Mouse (Mus musculus) frontal cortex, postnatal 36 days (tissue): ENCODE measurements around the gene Cachd1.

Experiments used
- DNase-seq, 2 experiments: peaks; one replicate each; pipeline ENCODE4 v3.0.0; 2022; ENCODE audit warnings: low spot score in 2 of 2

The Cachd1 gene

DNA sequence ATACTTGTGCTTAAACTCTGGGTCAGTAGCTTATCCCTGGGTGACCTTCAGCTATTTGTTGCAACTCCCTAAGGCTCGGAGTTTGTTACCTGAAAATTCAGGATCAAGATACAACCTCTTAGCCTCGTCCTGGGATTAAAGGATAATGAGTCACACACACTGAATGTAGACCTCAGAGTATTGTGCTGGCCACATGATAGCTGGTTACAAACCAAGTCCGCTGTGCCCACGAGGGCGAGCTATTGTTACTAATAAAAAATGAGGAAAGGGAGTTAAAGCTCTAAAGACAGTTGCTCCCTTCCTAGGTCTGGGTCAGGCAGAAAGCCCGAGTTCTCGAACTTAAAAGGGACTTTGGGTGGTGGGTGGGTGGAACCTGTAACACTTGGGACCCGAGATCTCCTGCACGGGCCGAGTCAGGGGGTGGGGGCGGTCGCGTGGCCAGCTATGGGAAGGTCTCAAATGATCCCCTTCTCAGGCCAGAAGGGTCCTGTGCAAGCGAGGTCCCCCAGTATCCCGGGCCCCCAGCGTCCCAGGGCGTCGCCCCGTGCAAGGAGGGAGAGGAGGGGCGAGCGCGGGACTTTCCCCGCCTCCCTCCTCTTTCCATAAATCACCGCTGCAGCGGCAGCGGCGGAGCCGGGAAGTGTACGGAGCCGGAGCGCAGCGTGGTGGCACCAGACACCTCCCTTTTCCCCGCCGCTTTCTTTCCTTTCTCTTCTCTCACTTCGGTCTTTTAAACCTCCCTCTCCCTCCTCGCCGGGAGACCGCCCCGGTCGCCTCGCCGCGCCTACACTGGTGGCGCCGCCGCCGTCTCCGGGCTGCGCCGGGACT, at the start of gene Cachd1:
Cachd1 (plus strand) TSS at position 633 of the 828 bp plus-strand sequence.
- DNase-seq: peak; percentile 58 to 64

DNA sequence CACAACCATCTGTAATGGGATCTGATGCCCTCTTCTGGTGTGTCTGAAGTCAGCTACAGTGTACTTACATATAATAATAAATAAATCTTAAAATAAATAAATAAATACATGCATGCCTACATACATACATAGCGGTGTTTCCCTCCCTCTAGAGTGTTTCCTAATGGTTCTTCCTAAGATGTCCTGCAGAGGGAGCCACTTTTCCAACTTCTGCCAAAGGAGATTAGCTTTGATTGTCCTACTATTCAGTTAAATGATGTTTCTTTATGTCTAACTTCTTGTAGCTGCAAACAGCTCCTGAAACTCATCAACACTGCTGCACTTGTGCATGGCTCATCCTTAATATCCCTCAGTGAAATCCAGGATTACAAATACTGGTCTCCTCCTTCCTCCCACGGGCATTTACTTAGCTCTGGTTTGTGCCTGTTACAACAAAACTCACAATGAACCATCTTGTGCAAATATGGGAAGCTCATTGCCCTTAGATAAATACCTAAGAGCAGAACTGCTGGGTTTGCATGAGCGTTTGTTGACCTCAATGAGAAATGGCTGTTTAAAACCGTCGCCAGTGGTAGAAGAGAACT, 47.5 kb upstream of the Cachd1 start:
- DNase-seq: peak in 1 of 2 experiments; percentile 13

DNA sequence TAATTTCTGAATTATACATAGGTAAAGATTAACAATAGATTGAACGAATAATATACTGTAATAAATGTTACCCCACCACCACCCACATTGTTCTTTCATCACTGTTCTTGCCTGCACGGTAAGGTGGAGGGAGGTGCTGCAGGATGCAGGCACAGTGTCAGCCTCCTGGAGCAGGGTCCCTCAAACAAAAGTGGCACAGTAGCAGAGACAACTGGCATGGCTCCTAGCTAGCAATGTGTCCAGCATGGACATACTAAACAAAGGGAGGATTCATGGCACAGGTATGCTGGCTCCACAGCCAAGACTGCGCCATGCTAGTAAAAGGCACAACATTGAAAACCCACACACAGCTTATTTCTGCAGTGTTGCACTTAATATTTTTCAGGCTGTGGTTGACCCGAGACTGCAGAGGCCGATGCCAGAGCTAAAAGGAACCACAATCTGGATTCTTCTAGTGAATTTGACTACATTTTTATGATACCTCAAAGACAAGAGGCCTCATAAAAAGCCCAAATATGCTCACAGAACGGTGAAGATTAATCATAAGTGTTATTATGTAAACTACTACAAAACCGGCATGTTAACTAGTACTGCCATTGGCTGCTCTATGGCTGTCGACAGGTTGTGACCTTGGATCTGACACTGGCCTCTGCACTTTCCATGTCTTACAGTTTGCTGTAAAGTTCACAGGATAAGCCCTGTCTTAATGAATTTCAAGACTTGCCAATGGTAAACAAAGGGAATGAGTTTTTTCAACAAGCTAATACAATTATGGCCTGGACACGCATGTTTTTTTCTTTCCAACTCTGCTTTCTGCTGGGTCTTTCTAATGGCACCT, 41.2 kb upstream of the Cachd1 start:
- DNase-seq: no peak

DNA sequence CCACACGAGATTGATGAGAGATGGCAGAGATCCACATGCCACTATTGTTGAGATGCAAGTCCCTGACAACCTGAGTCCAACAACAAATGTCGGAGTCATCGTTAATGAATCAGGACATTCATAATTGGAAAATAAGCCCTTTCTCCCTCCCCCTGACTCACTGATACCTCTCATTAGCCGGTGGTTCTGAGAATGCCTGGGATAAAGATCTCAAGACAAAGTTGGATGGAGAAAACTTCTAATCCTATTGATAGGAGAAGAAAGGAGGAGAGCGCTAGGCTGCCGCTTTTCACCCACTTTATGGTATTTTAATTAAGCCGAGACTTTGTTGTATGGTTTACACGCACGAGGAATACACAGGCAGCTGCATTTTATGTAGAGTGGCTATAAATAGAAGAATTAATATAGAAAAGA, 40.5 kb upstream of the Cachd1 start:
- DNase-seq: no peak

DNA sequence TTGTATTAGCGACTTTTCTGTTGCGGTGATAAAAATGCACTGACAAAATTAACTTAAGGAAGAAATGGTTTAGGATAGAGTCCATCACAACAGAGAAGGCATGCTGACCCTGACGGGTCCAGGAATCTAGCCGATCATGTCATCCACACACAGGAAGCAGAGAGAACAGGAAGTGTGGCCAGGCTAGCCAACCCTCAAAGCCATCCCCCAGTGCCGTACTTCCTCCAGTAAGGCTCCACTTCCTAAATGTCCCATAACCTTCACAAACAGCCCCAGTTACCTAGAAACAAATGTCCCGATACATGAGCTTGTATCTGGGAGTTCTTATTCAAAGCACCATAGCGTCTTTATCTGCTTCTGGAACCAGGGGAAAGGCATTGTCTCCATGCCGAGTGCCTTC, 32.9 kb upstream of the Cachd1 start:
- DNase-seq: no peak

DNA sequence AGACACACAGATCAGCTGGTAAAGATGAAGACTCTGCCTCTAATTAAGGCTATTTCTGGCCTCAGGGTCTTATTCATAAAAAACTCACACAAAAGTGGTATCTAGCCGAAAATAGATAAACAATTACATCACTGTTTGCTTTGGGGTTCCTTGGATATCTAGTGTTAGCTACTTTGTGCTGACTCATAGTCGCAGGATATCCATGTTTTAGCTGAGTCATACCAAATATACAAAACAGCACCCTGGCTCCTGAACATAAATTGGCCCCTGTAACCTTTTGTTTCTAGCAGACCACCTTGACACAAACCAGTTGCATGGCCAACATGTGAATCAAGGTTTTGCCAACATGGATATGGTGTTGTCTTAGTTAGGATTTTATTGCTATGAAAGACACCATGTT, 24.2 kb upstream of the Cachd1 start:
- DNase-seq: no peak

DNA sequence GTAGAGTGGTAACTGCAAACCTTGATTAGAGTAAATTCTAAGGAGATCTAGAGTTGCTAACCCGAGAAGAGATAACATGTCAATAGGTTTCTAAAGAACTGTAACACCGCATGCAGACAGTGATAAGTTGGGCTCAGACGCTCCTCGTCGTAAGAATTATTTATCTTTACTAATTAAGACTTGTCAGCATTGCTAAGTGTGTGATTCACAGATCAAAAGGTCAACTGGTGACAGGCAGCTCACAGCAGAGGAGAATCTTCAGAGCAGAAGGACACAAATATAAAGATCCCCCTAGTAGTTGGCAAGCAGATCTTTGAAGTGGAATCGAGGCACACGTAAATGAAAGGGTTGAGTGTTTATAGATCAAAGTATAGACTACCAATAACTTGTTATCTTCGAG, 20.8 kb upstream of the Cachd1 start:
- DNase-seq: no peak

DNA sequence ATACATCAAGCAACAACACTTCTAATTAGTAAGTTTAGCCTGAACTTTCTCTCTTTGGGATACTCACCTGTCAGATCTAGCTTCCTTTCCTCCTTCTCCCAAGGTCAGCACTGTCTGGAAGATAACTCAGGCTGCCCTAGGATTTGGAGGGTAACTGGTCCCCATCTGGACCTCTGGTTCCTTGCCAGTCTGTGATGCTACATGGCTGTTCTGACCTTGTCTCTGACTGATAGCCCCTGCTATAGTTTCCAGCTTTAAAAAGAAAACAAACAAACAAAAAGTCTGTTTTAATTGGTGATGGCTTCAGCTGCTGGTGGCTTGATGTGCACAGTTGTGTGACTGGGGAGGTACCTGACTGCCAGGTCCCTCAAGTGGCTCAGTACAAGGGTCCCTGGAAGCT, 20.0 kb upstream of the Cachd1 start:
- DNase-seq: no peak

DNA sequence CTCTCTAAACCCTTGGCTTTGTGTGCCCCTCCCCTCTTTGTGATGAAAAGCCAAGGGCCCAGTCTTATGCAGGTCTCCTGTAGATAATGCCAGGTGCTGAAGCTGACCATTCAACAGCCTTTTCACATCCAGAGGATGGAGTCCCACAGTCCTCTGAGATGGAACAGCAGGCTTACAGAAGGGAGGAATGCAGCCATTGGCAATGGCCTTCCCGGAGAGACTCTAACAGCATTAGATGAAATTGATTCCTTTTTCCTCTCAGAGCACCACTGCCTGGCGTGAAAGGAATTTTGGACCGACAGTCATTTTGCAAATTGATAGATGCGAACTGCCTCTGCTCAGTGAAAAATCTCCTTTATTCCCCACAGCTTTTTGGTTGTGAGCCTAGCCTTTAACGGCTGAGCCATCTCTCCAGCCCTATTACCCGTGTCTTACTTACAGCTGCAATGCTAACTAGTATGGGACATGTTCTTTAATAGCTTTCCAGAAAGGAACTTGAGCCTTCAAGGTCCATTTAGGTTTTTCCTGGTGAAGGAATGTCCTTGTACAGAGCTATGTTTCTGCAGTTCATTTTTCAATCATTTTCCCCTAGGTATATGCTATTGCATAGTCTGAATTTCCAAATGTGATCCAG, 18.1 kb upstream of the Cachd1 start:
- DNase-seq: no peak

DNA sequence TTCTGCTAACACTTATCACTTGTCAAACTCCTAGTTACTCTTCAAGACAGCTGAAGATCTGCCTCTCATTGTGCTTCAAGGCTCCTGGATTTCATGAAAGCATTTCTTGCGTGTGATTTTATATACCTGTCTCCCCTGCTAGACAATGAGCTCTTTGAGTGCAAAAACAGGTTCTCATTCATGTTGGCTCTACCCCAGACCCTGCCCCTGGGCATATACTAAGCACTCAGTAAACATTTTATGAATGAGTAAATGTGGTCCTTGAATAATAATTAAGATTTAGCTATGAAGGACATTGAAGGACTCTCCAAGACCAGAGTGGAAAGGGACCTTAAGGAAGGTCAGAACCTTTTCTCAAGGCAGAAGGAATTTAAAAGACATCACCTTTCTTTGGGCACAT, 16.9 kb upstream of the Cachd1 start:
- DNase-seq: no peak

DNA sequence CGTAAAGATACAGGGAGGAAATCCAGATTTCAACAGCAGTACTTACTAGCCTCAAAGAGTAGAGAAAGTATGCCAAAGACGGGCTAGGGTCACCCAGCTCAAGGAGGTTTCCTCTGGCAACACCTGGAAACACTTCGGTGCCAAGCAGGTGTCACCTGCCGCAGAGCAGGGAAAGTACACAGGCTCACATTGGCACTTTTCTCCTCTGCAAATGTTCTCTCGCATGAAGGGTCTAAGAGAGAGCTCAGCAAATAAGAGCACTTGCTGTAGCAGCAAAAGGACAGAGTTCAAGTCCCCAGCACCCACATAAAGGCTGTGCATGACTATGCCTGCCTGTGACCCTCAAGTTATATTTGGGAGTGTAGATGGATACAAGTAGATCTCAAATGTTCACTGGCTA, 16.1 kb upstream of the Cachd1 start:
- no peak for DNase-seq

DNA sequence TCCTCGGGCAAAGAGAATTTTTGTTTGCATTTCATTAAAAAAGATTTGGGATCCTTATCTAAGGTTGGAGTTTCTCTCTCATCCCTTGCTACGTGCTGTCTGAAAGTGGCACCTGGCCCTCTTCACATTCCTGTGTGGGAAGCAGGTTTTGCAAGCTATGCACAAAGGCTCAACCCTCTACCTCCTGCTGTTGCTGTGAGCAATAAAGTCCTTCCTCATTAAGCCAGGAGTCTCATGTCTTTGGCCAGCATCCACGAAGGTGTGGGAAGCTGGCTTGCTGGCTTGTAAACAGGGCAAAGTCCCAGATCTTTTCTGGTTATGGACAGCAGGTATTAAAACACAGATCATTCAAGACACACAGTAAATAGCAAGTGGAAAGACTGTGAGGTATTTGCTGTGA, 7.9 kb upstream of the Cachd1 start:
- no peak for DNase-seq

DNA sequence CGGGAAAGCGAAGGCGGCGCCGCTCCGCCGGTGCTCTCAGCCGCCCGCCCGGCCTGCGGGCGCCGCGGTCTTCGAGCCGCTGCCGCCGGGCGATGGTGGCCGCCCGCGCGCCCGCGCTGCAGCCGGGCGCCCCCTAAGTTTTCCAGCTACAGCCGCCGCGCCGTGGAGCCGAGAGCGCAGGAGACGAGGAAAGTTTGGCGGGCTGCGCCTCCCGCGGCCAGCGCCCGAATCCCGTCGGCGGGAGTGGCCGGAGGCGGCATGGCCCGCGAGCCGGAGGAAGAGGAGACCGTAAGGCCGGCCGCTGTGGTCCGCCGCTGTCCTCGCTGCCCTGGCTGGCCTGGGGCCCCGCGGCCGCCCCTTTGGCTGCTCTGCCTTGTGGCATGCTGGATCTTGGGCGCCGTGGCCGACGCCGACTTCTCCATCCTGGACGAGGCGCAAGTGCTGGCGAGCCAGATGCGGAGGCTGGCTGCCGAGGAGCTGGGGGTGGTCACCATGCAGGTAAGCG, 448 bp downstream of the Cachd1 start:
- DNase-seq: no peak

DNA sequence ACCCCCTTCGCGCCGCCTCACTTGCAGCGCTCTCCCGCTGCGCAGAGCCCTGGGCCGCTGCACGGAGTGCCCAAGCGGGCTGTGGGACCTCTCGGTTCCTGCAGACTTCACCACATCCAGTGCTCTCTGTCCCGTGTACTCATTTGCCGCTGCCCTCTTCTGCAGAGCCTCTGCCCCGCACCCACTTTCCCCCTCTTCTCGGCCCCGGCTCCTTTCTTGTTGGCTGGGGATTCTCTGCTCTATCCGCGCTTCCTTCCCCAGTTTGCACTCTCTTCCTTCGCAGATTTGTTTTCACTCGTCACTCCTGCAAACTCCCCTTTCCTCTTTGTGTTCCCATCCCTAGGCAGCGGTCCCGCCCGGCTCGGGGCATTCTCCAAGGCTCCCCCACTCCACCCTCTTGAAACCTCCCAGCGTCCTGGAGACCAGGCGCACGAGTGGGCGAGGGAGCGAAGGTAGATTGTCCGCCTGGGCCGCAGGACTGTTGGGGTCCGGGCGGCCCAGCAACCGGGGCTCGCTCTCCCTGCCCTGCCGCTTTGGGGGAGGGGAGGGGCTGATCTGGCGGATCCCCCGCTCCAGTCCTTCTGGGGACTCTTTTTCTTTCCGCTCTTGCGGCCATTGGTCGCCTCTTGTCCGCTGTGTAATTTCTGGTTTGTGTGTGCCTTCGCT, 1.0 kb downstream of the Cachd1 start:
- DNase-seq: peak; percentile 29 to 37

DNA sequence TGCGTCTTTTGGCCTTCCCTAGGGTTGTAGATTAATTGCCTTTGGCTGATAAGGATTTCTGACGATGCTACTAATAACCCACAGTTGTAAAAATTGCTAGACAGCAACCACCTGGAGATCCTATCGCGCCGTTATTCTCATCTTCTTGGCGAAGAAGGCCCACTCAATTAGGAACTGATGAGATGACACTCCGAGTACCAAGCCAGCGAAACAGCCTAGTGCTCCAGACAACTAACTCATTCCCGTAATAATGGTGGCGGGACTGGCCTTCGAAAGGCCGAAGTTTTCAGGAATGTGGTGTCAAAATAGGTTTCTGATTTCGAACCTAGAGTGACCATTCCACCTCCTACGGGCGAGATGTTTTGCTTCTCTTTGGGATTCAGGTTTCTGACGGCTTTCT, 1.6 kb downstream of the Cachd1 start:
- peak in 1 of 2 experiments; percentile 3 for DNase-seq

DNA sequence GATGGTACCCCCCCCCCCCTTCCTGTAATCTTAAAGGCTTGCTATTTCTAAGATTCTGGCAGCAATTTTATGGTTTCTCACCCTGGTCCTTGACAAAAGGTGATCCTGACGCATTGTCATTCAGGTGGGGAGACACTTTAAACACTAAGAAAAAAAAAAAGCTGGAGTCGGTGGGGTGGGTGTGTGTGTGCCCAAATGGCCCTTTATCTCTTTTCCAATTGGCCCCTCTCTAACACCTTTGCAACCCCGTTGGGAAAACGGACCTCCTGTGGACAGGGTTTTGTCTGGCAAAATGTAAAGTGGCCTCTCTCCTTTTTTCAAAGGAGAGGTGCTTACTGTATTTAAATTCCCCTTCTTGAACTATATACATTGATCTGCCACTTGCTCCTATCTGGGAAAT, 2.5 kb downstream of the Cachd1 start:
- no peak for DNase-seq

DNA sequence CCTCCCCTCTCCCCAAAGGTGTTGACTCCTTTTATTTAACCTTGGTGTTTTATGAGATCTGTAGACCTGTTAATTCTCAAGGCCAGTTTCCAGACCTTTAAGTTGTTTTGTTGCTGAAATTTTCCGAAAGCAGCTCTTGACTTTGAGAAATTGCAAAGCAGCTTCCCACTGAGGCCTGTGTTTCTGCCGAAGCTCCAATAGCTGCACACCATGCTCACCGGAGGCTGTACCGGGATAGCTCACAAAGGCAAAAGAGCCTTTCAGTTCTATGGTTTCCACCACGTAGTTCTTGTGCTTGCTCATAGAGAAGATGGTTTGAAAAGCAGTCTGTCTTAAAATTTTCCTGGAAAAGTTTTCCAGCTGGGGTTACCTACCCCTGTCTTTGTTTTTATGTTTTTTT, 3.2 kb downstream of the Cachd1 start:
- DNase-seq: no peak

DNA sequence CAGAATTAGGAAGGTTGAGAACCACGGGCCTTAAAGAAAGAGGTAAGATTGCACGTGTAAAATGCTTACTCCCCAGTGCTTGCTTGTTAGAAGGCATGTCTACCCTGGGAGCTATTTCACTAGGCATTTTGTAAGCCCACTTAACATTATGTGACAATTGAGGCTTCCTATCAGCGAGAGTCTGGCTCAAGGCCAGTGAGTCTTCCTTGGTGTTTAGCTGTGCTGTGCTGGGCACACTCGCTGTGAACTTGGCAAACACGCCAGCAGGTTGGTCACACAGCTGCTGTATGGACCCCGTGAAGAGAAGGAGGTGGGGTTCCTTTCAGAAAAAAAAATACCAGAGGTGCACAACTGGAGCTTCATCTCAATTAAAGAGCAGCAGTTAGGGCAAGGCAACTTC, 4.4 kb downstream of the Cachd1 start:
- DNase-seq: no peak

DNA sequence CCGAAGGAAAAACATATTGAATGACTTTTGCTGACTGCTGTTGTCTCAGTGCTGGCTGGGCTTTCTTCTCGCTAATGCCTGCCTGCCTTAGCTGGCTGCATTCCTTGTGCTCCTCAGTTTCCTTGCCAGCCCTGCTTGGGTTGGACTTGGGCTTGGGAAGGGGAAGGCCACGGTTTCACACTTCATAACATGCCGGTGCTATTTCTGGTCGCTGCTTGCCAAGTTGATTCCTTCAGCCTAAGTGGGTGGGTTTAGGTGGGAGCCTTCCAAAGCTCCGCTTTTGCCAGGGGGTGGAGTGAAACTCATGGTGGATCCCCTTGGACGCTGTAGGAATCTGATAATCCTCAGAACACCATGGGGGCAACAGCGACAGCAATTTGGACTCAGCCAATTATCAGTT, 5.9 kb downstream of the Cachd1 start:
- DNase-seq: no peak

DNA sequence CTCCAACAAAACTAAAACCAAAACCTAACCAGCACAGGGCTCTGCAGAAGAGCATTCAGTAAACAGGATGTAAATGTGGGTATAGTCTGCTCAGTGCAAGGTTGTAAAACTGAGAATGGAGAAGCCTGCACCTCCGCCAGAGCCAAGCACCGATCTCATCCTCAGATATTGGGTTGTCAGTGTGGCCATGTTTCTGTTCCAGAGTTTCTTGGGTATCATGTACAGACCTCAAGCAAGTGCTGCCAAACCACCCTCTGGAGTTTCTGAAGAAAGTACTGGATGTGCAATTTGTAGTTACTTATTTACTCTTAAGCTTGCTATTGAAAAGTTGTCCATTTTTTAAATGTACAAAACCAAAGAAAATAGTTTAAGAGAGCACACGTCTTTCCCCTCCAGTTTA, 6.4 kb downstream of the Cachd1 start:
- DNase-seq: no peak

DNA sequence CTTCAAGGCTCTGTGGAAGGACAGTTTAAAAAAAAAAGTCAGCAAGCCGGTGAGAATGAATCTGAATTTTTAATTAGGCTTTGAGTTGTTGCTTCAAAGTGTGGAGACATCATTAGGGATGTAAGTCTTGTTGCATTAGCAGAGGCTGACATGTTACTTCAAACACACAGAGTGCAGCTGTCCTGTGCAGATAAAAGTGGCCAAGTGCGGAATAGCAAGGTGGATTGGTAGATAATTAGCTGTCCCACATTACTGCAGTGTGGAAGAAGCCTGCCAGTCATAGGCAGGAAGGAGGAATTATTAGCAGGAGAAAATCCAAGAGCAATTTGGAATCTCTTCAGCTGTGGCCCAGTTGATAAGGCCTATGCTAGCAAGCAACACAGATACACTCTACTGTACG, 10.7 kb downstream of the Cachd1 start:
- no peak for DNase-seq
